Mouse (Mus musculus) myocyte (in vitro differentiated cells): Measurements from ENCODE around the gene Taf15. TPM values are rescaled to one million over a fixed set of nuclear protein-coding genes. Genes with fewer than 3 reads are reported as not detected.

Experiments
- H3K27me3 ChIP-seq: one replicate; pipeline ENCODE4 v1.6.1; 2011; ENCODE audit not compliant: control insufficient read depth, insufficient read depth, insufficient read length
- H3K36me3 ChIP-seq: one replicate; pipeline ENCODE4 v1.6.1; 2011; ENCODE audit not compliant: control insufficient read depth, insufficient read depth
- H3K4me2 ChIP-seq: one replicate; pipeline ENCODE4 v1.6.1; 2011; ENCODE audit warnings: low read depth, control low read depth
- H3K4me3 ChIP-seq: one replicate; pipeline ENCODE4 v1.5.1; 2011; ENCODE audit warnings: mild to moderate bottlenecking, control low read depth, moderate library complexity
- H3K79me2 ChIP-seq: one replicate; pipeline ENCODE4 v1.6.1; 2011; ENCODE audit not compliant: control insufficient read depth, insufficient read depth
- H3ac ChIP-seq: one replicate; pipeline ENCODE4 v1.6.1; 2011; ENCODE audit not compliant: control insufficient read depth, insufficient read length
- CEBPB ChIP-seq: IDR thresholded peaks from 2 replicates; pipeline ENCODE4 v1.6.1; 2011; ENCODE audit warnings: mild to moderate bottlenecking, moderate library complexity; ENCODE audit not compliant: poor library complexity, insufficient read depth, severe bottlenecking
- E2F4 ChIP-seq: IDR thresholded peaks from one replicate; pipeline ENCODE4 v1.6.1; 2011; ENCODE audit warnings: mild to moderate bottlenecking, control low read depth, moderate library complexity; ENCODE audit not compliant: insufficient read depth
- MAX ChIP-seq: IDR thresholded peaks from one replicate; pipeline ENCODE4 v1.6.1; 2011; ENCODE audit warnings: low read depth, mild to moderate bottlenecking, control low read depth
- MYOD1 ChIP-seq, 3 experiments: IDR thresholded peaks; one replicate each; pipeline ENCODE4 v1.6.1; 2011; ENCODE audit warnings: control low read depth in 2 of 3, low read depth in 2 of 3, mild to moderate bottlenecking in 2 of 3, moderate library complexity in 1 of 3; ENCODE audit not compliant: insufficient read length in 2 of 3, control insufficient read depth in 1 of 3
- MYOG ChIP-seq, 3 experiments: IDR thresholded peaks; one replicate each; pipeline ENCODE4 v1.6.1; 2011; ENCODE audit warnings: control low read depth in 2 of 3, low read depth in 2 of 3, mild to moderate bottlenecking in 2 of 3; ENCODE audit not compliant: insufficient read length in 2 of 3, control insufficient read depth in 1 of 3, insufficient read depth in 1 of 3
- POLR2A ChIP-seq: IDR thresholded peaks from one replicate; pipeline ENCODE4 v1.6.1; 2011; ENCODE audit warnings: low read depth, mild to moderate bottlenecking, control low read depth, moderate library complexity; ENCODE audit not compliant: insufficient read length
- POLR2AphosphoS2 ChIP-seq: IDR thresholded peaks from one replicate; pipeline ENCODE4 v1.6.1; 2011; ENCODE audit warnings: low read depth, control low read depth; ENCODE audit not compliant: insufficient read length
- REST ChIP-seq: IDR thresholded peaks from one replicate; pipeline ENCODE4 v1.6.1; 2011; ENCODE audit warnings: mild to moderate bottlenecking, control low read depth, moderate library complexity; ENCODE audit not compliant: insufficient read depth, insufficient read length
- SRF ChIP-seq: IDR thresholded peaks from one replicate; pipeline ENCODE4 v1.6.1; 2011; ENCODE audit warnings: low read depth; ENCODE audit not compliant: control insufficient read depth, insufficient read length
- TCF12 ChIP-seq: IDR thresholded peaks from one replicate; pipeline ENCODE4 v1.6.1; 2011; ENCODE audit warnings: mild to moderate bottlenecking, control low read depth; ENCODE audit not compliant: poor library complexity, insufficient read depth, severe bottlenecking
- TCF3 ChIP-seq: IDR thresholded peaks from one replicate; pipeline ENCODE4 v1.6.1; 2011; ENCODE audit warnings: low read depth, control low read depth; ENCODE audit not compliant: insufficient read length
- USF1 ChIP-seq: IDR thresholded peaks from one replicate; pipeline ENCODE4 v1.6.1; 2011; ENCODE audit warnings: low read depth, mild to moderate bottlenecking, control low read depth, moderate library complexity
- polyA plus RNA-seq: library from polyadenylated mRNA; unstranded; fragments of >200 nt; fragmentation: generic; extraction: Trizol; gene quantifications from one replicate; pipeline ENCODE4 v1.2.1, GENCODE M21; 2012; ENCODE audit warnings: missing spikeins

Taf15 gene
- polyA plus RNA-seq, 1 experiment, result 74.2 TPM

GRCm38 (mm10) chr11:83467120-83467652, 5.7 kb upstream of the Taf15 start:
- TF ChIP-seq POLR2A (no peak), REST (no peak), CEBPB (no peak), POLR2AphosphoS2 (no peak), MYOG (IDR thresholded peaks at IDR 0.05; ENCODE audit: control insufficient read depth in 1 of 3, insufficient read depth in 1 of 3, insufficient read length in 2 of 3, low read depth in 2 of 3) (peak; percentile 57 to 96 (median 92)), TCF12 (peak; percentile 84), TCF3 (peak; percentile 57), MYOD1 (IDR thresholded peaks at IDR 0.05; ENCODE audit: control insufficient read depth in 1 of 3, insufficient read length in 2 of 3, low read depth in 2 of 3) (peak in 2 of 3 experiments; percentile 43 to 90), MAX (no peak)
- Histone ChIP-seq H3K4me2 (peak overlapping the region; percentile 49), H3ac (no peak overlapping the region), H3K79me2 (no peaks in the 10 kb centered on the region), H3K36me3 (no peaks in the 10 kb centered on the region), H3K4me3 (no peak overlapping the region), H3K27me3 (no peaks in the 10 kb centered on the region)

DNA sequence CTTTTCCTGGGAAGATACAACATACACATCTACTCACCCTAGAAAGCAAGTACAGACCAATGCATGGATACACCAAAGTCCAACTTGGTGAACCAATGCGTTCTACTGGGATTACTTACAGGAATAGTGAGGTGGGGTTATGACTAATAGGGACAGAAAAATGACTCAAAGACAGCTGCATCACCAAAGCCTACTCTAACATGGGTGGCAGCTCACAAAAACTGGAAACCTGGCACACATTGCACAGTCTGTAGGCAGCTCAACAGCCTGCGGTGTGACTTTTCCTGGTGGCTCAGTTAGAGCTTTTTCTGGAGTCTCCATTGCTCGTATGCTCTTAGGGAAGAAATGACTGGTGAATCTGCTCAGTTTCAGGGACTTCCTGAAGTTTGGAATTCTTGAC, 4.1 kb upstream of the Taf15 start:
- Histone ChIP-seq H3K4me2 (no peak overlapping the region), H3K4me3 (no peak overlapping the region), H3K27me3 (no peaks in the 10 kb centered on the region), H3K79me2 (peaks cover 5% of the 10 kb centered on the region), H3K36me3 (no peaks in the 10 kb centered on the region), H3ac (no peak overlapping the region)
- TF ChIP-seq TCF12 (no peak), CEBPB (no peak), POLR2AphosphoS2 (no peak), E2F4 (no peak), USF1 (no peak), POLR2A (no peak), REST (no peak), MAX (no peak), SRF (no peak), TCF3 (no peak), MYOG (IDR thresholded peaks at IDR 0.05; ENCODE audit: control insufficient read depth in 1 of 3, insufficient read depth in 1 of 3, insufficient read length in 2 of 3, low read depth in 2 of 3) (peak in 1 of 3 experiments; percentile 54), MYOD1 (IDR thresholded peaks at IDR 0.05; ENCODE audit: control insufficient read depth in 1 of 3, insufficient read length in 2 of 3, low read depth in 2 of 3) (peak in 2 of 3 experiments; percentile 22 to 75)

GRCm38 (mm10) chr11:83471766-83472165, 1.1 kb upstream of the Taf15 start:
- Histone ChIP-seq H3K79me2 (peaks cover 35% of the 10 kb centered on the region), H3K36me3 (peaks cover 15% of the 10 kb centered on the region), H3K27me3 (no peaks in the 10 kb centered on the region), H3ac (no peak overlapping the region), H3K4me3 (peak overlapping the region; percentile 91), H3K4me2 (peak overlapping the region; percentile 83)
- TF ChIP-seq POLR2A, result no peak
- TF ChIP-seq MAX, result no peak
- TF ChIP-seq SRF, result no peak
- TF ChIP-seq CEBPB, result no peak
- no peak for TF ChIP-seq USF1
- no peak for TF ChIP-seq POLR2AphosphoS2
- no peak for TF ChIP-seq MYOG (IDR thresholded peaks at IDR 0.05; ENCODE audit: control insufficient read depth in 1 of 3, insufficient read depth in 1 of 3, insufficient read length in 2 of 3, low read depth in 2 of 3)
- no peak for TF ChIP-seq MYOD1 (IDR thresholded peaks at IDR 0.05; ENCODE audit: control insufficient read depth in 1 of 3, insufficient read length in 2 of 3, low read depth in 2 of 3)
- TF ChIP-seq TCF12, result no peak
- no peak for TF ChIP-seq REST
- no peak for TF ChIP-seq TCF3
- TF ChIP-seq E2F4, result no peak

- peak overlapping the region; percentile 69 for H3K4me2 ChIP-seq
- H3K4me3 ChIP-seq, result peak overlapping the region; percentile 91
- peaks cover 51% of the 10 kb centered on the region for H3K79me2 ChIP-seq
- TF ChIP-seq MYOD1 (IDR thresholded peaks at IDR 0.05; ENCODE audit: control insufficient read depth in 1 of 3, insufficient read length in 2 of 3, low read depth in 2 of 3) (no peak), MAX (no peak), POLR2A (peak; percentile 17), USF1 (no peak), REST (no peak)
- peaks cover 23% of the 10 kb centered on the region for H3K36me3 ChIP-seq
- no peaks in the 10 kb centered on the region for H3K27me3 ChIP-seq
- peak overlapping the region; percentile 8 for H3ac ChIP-seq
Observed at GRCm38 (mm10) chr11:83473235-83474016, 540 bp downstream of the Taf15 start.

- peaks cover 75% of the 10 kb centered on the region for H3K36me3 ChIP-seq
- TF ChIP-seq MYOD1 (IDR thresholded peaks at IDR 0.05; ENCODE audit: control insufficient read depth in 1 of 3, insufficient read length in 2 of 3, low read depth in 2 of 3), result no peak
- no peak for TF ChIP-seq POLR2AphosphoS2
- no peak for TF ChIP-seq TCF3
- TF ChIP-seq SRF, result no peak
- no peak for TF ChIP-seq E2F4
- TF ChIP-seq REST, result no peak
- no peak for TF ChIP-seq USF1
- H3K27me3 ChIP-seq, result no peaks in the 10 kb centered on the region
- peaks cover 70% of the 10 kb centered on the region for H3K79me2 ChIP-seq
- no peak overlapping the region for H3K4me2 ChIP-seq
- no peak overlapping the region for H3K4me3 ChIP-seq
- no peak overlapping the region for H3ac ChIP-seq
Observed at GRCm38 (mm10) chr11:83491488-83491887, 18.6 kb downstream of the Taf15 start.
